Mouse (Mus musculus) heart, postnatal 0 days (tissue): ENCODE measurements around the gene Skil.
"Not testable (repeated sequence)": the region's sequence is repeated elsewhere in the genome, so short reads cannot be mapped to it uniquely, and the experiment has no call there.

Experiments used
- CTCF ChIP-seq: IDR thresholded peaks from 2 replicates; pipeline ENCODE4 v1.5.1; 2016; ENCODE audit warnings: antibody characterized with exemption, control low read depth, low read depth
- EP300 ChIP-seq: IDR thresholded peaks from 2 replicates; pipeline ENCODE4 v1.6.1; 2016; ENCODE audit warnings: antibody characterized with exemption, low read depth

DNA sequence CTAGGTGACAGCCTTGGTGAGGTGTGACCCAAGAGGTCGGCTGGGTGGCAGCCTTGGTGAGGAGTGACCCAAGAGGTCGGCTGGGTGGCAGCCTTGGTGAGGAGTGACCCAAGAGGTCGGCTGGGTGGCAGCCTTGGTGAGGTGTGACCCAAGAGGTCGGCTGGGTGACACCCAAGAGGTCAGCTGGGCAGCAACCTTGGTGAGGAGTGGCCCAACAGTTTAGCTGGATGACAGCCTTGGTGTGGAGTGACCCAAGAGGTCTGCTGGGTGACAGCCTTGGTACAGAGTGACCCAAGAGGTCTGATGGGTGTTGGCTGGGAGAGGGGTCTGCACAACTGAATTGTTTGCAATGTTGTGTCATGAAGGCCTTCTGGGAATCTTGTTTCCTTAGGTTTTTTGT is 41.7 kb downstream of the Skil start:
- not testable (repeated sequence) for TF ChIP-seq CTCF, EP300
